Mouse (Mus musculus) limb, embryonic 15.5 days (tissue): Measurements from ENCODE around the gene E130218I03Rik. TPM values are rescaled to one million over a fixed set of nuclear protein-coding genes. Genes with fewer than 3 reads are reported as not detected.

Experiments
- ATAC-seq: fragments of 200-750 bp; cut with Nextera tagmentation; 2 replicates; pipeline ENCODE4 v1.8.0; 2017; ENCODE audit warnings: low read depth, moderate TSS enrichment; ENCODE audit not compliant: insufficient number of reproducible peaks, low FRiP score, low TSS enrichment
- H3K27ac ChIP-seq: fragments of 300-500 bp; sonication (generic); 2 replicates; pipeline ENCODE4 v1.5.1; 2015; ENCODE audit warnings: moderate library complexity, mild to moderate bottlenecking, inconsistent platforms
- H3K27me3 ChIP-seq: fragments of 300-500 bp; sonication (generic); 2 replicates; pipeline ENCODE4 v1.6.1; 2015; ENCODE audit warnings: inconsistent platforms
- H3K36me3 ChIP-seq: fragments of 300-500 bp; sonication (generic); 2 replicates; pipeline ENCODE4 v1.6.1; 2015; ENCODE audit warnings: inconsistent platforms
- H3K4me1 ChIP-seq: fragments of 300-500 bp; sonication (generic); 2 replicates; pipeline ENCODE4 v1.6.1; 2015; ENCODE audit warnings: inconsistent platforms
- H3K4me2 ChIP-seq: fragments of 300-500 bp; sonication (generic); 2 replicates; pipeline ENCODE4 v1.6.1; 2015; ENCODE audit warnings: mild to moderate bottlenecking, inconsistent platforms
- H3K4me3 ChIP-seq: fragments of 300-500 bp; sonication (generic); 2 replicates; pipeline ENCODE4 v1.5.1; 2015; ENCODE audit warnings: mild to moderate bottlenecking, inconsistent platforms
- H3K9ac ChIP-seq: fragments of 300-500 bp; sonication (generic); 2 replicates; pipeline ENCODE4 v1.6.1; 2015; ENCODE audit warnings: inconsistent platforms
- H3K9me3 ChIP-seq: fragments of 300-500 bp; sonication (generic); 2 replicates; pipeline ENCODE4 v1.6.1; 2016; ENCODE audit warnings: inconsistent platforms
- WGBS: fragments of 180-500 bp; shearing (Covaris S2); methylation state at CpG from one replicate; pipeline ENCODE4 v1.1.7; 2015; 5-methylcytosine and 5-hydroxymethylcytosine counted together
- polyA plus RNA-seq: library from polyadenylated mRNA; unstranded; fragments of >200 nt; fragmentation: Nextera tagmentation; extraction: Ambion mirVana; gene quantifications from 2 replicates; pipeline ENCODE4 v1.2.1, GENCODE M21; 2015

E130218I03Rik gene
- 0.22 TPM in 1 of 2 replicates, not detected in the other for polyA plus RNA-seq

- peaks cover 27% of the 10 kb centered on the region for H3K27me3 ChIP-seq
- H3K4me1 ChIP-seq: peaks cover 21% of the 10 kb centered on the region
- H3K36me3 ChIP-seq: no peaks in the 10 kb centered on the region
- H3K9ac ChIP-seq: 0 out of 2 replicates have a peak within 1 kb of the TSS, but pooled peaks have one; percentile 71
- WGBS: 88% methylated on average over 17 of the region's 17 CpGs
- H3K4me2 ChIP-seq: peak within 1 kb of the TSS; percentile 89
- peak within 1 kb of the TSS; percentile 88 for H3K4me3 ChIP-seq
- no peaks in the 10 kb centered on the region for H3K9me3 ChIP-seq
- H3K27ac ChIP-seq: no peak within 1 kb of the TSS
- ATAC-seq: no peak
Measured at GRCm38 (mm10) chr4:134243516-134244250, at the start of gene E130218I03Rik. Gene E130218I03Rik (plus strand): TSS chr4:134243662.

GRCm38 (mm10) chr4:134199371-134199770, 44.1 kb upstream of the E130218I03Rik start:
- Histone ChIP-seq H3K27me3 (no peaks in the 10 kb centered on the region), H3K4me2 (no peak overlapping the region), H3K27ac (no peak overlapping the region), H3K9ac (no peak overlapping the region), H3K4me1 (no peaks in the 10 kb centered on the region), H3K36me3 (no peaks in the 10 kb centered on the region), H3K4me3 (no peak overlapping the region), H3K9me3 (no peaks in the 10 kb centered on the region)
- 74% methylated on average over 2 of the region's 2 CpGs for WGBS
- no peak for ATAC-seq

DNA sequence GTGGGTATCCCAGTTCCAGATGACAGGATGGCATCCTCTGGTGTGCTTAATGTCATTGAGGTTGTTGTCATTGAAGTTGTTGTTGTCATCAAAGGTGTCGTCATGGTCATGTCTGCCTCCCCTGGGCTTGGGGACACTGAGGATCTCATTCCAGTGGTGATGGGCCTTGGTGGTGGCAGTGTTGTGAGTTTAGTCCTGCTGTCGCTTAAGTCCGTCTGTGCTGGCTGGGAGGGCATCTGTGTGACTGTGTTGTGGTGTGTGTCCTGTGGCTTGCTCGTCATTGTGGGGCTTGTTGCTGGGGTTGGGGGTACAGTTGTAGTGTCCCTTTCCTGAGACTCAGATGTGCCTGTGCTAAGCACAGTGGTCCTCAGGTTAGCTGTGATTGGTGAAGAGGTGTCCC, 40.6 kb upstream of the E130218I03Rik start, which contains the start of gene Gm7534:
Gene Gm7534 (minus strand): TSS at position 101 of the 400 bp plus-strand sequence.
- Histone ChIP-seq H3K4me3 (no peak within 1 kb of the TSS), H3K27me3 (no peaks in the 10 kb centered on the region), H3K9me3 (no peaks in the 10 kb centered on the region), H3K36me3 (no peaks in the 10 kb centered on the region), H3K9ac (no peak within 1 kb of the TSS), H3K4me1 (no peaks in the 10 kb centered on the region), H3K27ac (no peak within 1 kb of the TSS), H3K4me2 (no peak within 1 kb of the TSS)
- WGBS: 87% methylated on average over 4 of the region's 4 CpGs
- ATAC-seq: no peak

DNA sequence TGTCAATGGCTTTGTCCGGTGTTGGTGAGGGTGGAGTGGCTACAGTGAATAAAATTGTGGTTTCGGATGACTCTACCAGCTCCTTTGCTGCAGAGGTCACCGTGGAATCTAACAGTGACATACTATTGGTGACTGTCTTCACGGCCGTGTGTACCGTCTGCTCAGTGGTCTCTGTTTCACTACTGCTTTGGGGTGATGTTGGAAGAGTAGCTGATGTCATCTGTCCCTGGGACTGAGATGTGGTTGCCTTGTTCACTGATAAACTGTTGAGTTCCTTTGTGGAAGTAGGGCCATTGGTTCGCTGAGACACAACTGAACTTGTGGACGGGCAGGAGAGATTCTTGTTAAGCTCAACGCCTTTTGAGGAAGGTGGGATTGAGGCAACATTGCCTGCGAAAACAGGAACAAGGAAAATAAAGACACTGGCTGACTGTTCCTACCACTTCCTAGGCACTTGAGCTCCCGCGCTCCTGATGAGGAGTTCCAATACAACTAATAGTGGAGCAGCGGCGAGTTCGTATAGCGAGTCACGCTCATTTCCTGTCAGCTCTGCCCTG, 40.0 kb upstream of the E130218I03Rik start:
- Histone ChIP-seq H3K36me3 (no peaks in the 10 kb centered on the region), H3K4me1 (no peaks in the 10 kb centered on the region), H3K9ac (no peak overlapping the region), H3K27me3 (no peaks in the 10 kb centered on the region), H3K4me3 (no peak overlapping the region), H3K27ac (no peak overlapping the region), H3K9me3 (no peaks in the 10 kb centered on the region), H3K4me2 (no peak overlapping the region)
- no peak for ATAC-seq
- WGBS: 82% methylated on average over 17 of the region's 17 CpGs

DNA sequence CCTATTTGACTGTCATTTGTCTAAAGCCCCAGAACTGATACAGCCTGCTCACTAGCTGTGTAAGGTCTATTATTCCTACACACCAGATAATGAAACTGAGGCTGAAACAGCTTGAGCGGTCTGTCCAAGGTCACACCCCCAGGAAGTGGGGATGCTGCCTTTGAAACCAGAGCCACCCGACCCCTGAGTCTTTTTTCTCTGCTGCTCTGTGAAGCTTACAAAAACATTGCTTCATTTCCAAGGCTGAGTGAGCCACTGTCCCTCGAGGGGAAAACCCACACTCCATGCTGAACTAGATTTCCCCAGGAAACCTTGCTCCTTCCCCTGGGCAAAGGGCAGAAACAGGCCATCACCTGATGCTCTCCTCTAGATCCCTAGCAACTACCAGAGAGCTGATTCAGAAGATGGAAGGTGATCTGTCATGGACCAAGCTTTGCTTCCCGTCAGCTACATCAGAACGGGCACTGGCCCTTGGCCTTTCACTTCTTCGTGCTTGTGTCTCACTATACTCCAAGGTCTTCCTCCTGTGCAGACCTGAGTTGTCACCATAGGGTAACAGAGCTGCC, 36.9 kb upstream of the E130218I03Rik start:
- Histone ChIP-seq H3K4me2 (no peak overlapping the region), H3K4me1 (no peaks in the 10 kb centered on the region), H3K9me3 (no peaks in the 10 kb centered on the region), H3K9ac (no peak overlapping the region), H3K27ac (no peak overlapping the region), H3K27me3 (no peaks in the 10 kb centered on the region), H3K36me3 (no peaks in the 10 kb centered on the region), H3K4me3 (no peak overlapping the region)
- ATAC-seq: no peak
- 56% methylated on average over 6 of the region's 6 CpGs for WGBS

- Histone ChIP-seq H3K9ac (no peak overlapping the region), H3K4me2 (no peak overlapping the region), H3K36me3 (no peaks in the 10 kb centered on the region), H3K27me3 (no peaks in the 10 kb centered on the region), H3K27ac (no peak overlapping the region), H3K4me3 (no peak overlapping the region), H3K4me1 (no peaks in the 10 kb centered on the region), H3K9me3 (no peaks in the 10 kb centered on the region)
- 60% methylated on average over 11 of the region's 11 CpGs for WGBS
- ATAC-seq: peak; percentile 61; the same call in 1 of the 2 replicates
Measured at GRCm38 (mm10) chr4:134222793-134223600, 20.5 kb upstream of the E130218I03Rik start.

GRCm38 (mm10) chr4:134227194-134227593, 16.3 kb upstream of the E130218I03Rik start, which contains the start of gene Catsper4:
Gene Catsper4 (minus strand): TSS chr4:134227383.
- Histone ChIP-seq H3K4me3 (no peak within 1 kb of the TSS), H3K9ac (no peak within 1 kb of the TSS), H3K27me3 (no peaks in the 10 kb centered on the region), H3K36me3 (no peaks in the 10 kb centered on the region), H3K4me2 (no peak within 1 kb of the TSS), H3K4me1 (no peaks in the 10 kb centered on the region), H3K27ac (no peak within 1 kb of the TSS), H3K9me3 (no peaks in the 10 kb centered on the region)
- 73% methylated on average over 8 of the region's 8 CpGs for WGBS
- ATAC-seq: no peak

GRCm38 (mm10) chr4:134230431-134230830, 13.0 kb upstream of the E130218I03Rik start:
- Histone ChIP-seq H3K27ac (no peak overlapping the region), H3K27me3 (no peaks in the 10 kb centered on the region), H3K4me2 (no peak overlapping the region), H3K36me3 (no peaks in the 10 kb centered on the region), H3K9ac (no peak overlapping the region), H3K4me1 (no peaks in the 10 kb centered on the region), H3K4me3 (no peak overlapping the region), H3K9me3 (no peaks in the 10 kb centered on the region)
- ATAC-seq: no peak
- 32% methylated on average over 8 of the region's 8 CpGs for WGBS

- H3K4me2 ChIP-seq: no peak overlapping the region
- peaks cover 17% of the 10 kb centered on the region for H3K4me1 ChIP-seq
- ATAC-seq: no peak
- no peak overlapping the region for H3K4me3 ChIP-seq
- H3K36me3 ChIP-seq: no peaks in the 10 kb centered on the region
- WGBS: 77% methylated on average over 5 of the region's 5 CpGs
- H3K27me3 ChIP-seq: peaks cover 17% of the 10 kb centered on the region
- no peak overlapping the region for H3K27ac ChIP-seq
- no peaks in the 10 kb centered on the region for H3K9me3 ChIP-seq
- no peak overlapping the region for H3K9ac ChIP-seq
Measured at GRCm38 (mm10) chr4:134234876-134235275, 8.6 kb upstream of the E130218I03Rik start.

DNA sequence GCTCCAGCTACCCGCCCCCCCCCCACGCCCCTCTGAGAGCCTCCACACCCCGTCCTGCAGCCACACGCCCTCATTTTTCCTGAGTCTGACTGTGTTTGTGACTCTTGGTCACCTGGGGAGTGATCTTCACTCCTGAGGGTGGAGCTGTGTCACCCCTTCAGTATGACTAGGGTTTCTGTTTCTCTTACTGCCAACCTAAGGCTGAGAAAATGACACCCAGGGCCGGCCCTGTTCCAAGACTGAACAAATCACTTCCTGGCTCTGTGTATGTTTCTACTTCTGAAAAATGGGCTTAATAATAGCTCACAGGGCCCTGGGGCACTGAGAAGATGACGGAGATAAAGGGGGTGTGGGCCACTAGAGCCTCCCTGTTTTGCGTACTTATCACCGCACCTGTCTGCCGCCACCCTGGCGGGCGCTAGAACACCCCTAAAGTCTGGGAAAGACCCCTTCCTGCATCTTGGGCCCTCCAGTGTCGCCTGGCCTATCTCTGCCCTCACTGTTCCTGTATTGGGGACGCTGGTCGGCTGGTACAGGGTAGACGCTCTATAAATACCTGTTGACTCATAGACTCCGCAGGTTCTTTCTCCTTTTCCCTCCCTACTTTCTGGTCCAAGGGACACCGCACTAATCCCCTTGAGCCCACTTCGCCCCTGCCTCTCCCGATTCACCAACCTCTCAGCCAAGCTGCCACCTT, 5.7 kb upstream of the E130218I03Rik start:
- H3K9ac ChIP-seq: 0 out of 2 replicates have a peak overlapping the region, but pooled peaks have one; percentile 14
- H3K4me1 ChIP-seq: peaks cover 17% of the 10 kb centered on the region
- H3K36me3 ChIP-seq: no peaks in the 10 kb centered on the region
- peaks cover 17% of the 10 kb centered on the region for H3K27me3 ChIP-seq
- 13% methylated on average over 19 of the region's 19 CpGs for WGBS
- ATAC-seq: peak; percentile 53; the same call in 1 of the 2 replicates
- H3K4me2 ChIP-seq: peak overlapping the region; percentile 50
- peak overlapping the region; percentile 35 for H3K4me3 ChIP-seq
- H3K27ac ChIP-seq: peak overlapping the region; percentile 17; the same call in 1 of the 2 replicates
- no peaks in the 10 kb centered on the region for H3K9me3 ChIP-seq

- Histone ChIP-seq H3K27me3 (peaks cover 17% of the 10 kb centered on the region), H3K9ac (0 out of 2 replicates have a peak within 1 kb of the TSS, but pooled peaks have one; percentile 14), H3K4me1 (peaks cover 17% of the 10 kb centered on the region), H3K4me3 (peak within 1 kb of the TSS; percentile 35), H3K9me3 (no peaks in the 10 kb centered on the region), H3K36me3 (no peaks in the 10 kb centered on the region), H3K27ac (peak within 1 kb of the TSS; percentile 17; the same call in 1 of the 2 replicates), H3K4me2 (peak within 1 kb of the TSS; percentile 50)
- no peak for ATAC-seq
- WGBS: 2% methylated on average over 18 of the region's 18 CpGs
Measured at GRCm38 (mm10) chr4:134238279-134238651, 5.2 kb upstream of the E130218I03Rik start, which contains the start of gene Cnksr1. Gene Cnksr1 (minus strand): TSS chr4:134238399.
